Mouse (Mus musculus) neural tube, embryonic 15.5 days (tissue): Measurements from ENCODE around the gene Efl1. TPM values are rescaled to one million over a fixed set of nuclear protein-coding genes. Genes with fewer than 3 reads are reported as not detected.

Experiments used
- ATAC-seq: fragments of 200-750 bp; cut with Nextera tagmentation; 2 replicates; pipeline ENCODE4 v1.8.0; 2017; ENCODE audit warnings: mild to moderate bottlenecking, moderate TSS enrichment, moderate library complexity; ENCODE audit not compliant: low FRiP score
- H3K27ac ChIP-seq: fragments of 300-500 bp; sonication (generic); replicated peaks from 2 replicates; pipeline ENCODE4 v1.5.1; 2015; ENCODE audit warnings: mild to moderate bottlenecking, inconsistent platforms
- H3K27me3 ChIP-seq: fragments of 300-500 bp; sonication (generic); replicated peaks from 2 replicates; pipeline ENCODE4 v1.6.1; 2015; ENCODE audit warnings: inconsistent platforms
- H3K36me3 ChIP-seq: fragments of 300-500 bp; sonication (generic); 2 replicates; pipeline ENCODE4 v1.6.1; 2015; ENCODE audit warnings: inconsistent platforms
- H3K4me1 ChIP-seq: fragments of 300-500 bp; sonication (generic); 2 replicates; pipeline ENCODE4 v1.6.1; 2015; ENCODE audit warnings: inconsistent platforms
- H3K4me2 ChIP-seq: fragments of 300-500 bp; sonication (generic); 2 replicates; pipeline ENCODE4 v1.6.1; 2015; ENCODE audit warnings: inconsistent platforms, mild to moderate bottlenecking, moderate library complexity
- H3K4me3 ChIP-seq: fragments of 300-500 bp; sonication (generic); replicated peaks from 2 replicates; pipeline ENCODE4 v1.5.1; 2015; ENCODE audit warnings: mild to moderate bottlenecking, inconsistent platforms
- H3K9ac ChIP-seq: fragments of 300-500 bp; sonication (generic); replicated peaks from 2 replicates; pipeline ENCODE4 v1.6.1; 2015; ENCODE audit warnings: mild to moderate bottlenecking, inconsistent platforms
- H3K9me3 ChIP-seq: fragments of 300-500 bp; sonication (generic); replicated peaks from 2 replicates; pipeline ENCODE4 v1.6.1; 2016; ENCODE audit warnings: inconsistent platforms
- WGBS: fragments of 180-500 bp; shearing (Covaris S2); methylation state at CpG from one replicate; pipeline ENCODE4 v1.1.7; 2015; ENCODE audit warnings: mixed read lengths; 5-methylcytosine and 5-hydroxymethylcytosine counted together
- polyA plus RNA-seq: library from polyadenylated mRNA; unstranded; fragments of >200 nt; fragmentation: Nextera tagmentation; extraction: Ambion mirVana; gene quantifications from 2 replicates; pipeline ENCODE4 v1.2.1, GENCODE M21; 2015

Efl1 gene
- polyA plus RNA-seq, 1 experiment from 2014 or later: 21.1 TPM

DNA sequence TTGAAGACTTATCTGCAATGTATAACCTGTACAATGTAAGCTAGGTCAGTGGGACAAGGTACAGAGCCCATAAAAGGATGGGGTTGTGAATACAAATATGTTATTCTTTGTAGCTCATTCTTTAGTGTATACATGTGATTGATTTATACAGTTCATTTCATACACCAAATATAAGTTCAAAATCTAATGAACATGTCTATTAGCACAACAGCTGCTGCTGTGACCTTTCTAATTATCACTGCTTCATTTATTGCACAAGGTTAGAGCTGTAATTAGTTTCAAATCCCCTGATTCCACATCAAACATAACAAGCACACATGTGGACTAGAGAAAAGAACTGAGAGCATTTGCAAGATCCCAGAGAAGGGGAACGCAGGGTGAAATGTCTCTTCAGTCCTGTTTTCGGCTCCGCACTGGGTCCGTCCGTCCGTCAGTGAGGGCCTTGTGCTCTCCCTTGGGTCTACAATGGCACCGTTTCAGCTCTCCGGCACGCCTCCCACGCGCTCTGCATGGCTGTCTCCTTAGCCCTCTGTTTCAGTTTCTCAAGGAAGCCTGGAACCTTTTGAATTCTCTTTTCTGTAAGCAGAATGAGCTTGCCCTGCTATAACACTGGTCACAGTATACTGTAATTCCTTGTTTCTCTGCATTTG is 94.8 kb downstream of the Efl1 start:
- no peak overlapping the region for H3K9ac ChIP-seq
- WGBS: 37% methylated on average over 11 of the region's 11 CpGs
- peak; percentile 59; the same call in 1 of the 2 replicates for ATAC-seq

DNA sequence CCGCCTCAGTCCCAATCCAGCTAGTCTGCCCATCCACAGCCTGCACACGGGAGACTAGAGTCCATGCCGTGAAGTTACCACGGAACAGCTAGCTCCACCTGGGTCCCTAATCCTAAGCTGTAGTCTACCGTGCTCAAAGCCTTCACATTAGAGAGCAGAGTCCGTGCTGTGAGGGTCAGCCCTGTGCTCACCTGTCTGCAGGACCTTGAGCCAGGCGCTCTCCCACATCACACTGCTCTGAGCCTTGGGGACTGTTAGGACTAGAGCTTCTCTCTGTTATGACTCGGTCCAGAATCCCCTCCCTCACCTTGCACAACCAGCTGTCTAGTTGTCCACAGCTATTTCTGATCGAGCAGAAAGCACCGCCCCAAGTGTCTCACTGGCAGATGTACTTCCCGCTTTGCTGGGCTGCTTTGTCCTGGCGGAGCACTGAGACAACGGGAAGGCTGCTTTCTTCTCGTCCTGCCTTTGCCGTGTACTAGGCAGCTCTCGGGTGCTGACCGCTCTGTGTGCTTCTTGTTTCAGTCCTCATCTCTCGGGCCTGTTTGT is 95.8 kb downstream of the Efl1 start:
- no peaks in the 10 kb centered on the region for H3K36me3 ChIP-seq
- H3K4me2 ChIP-seq: peak overlapping the region; percentile 4; the same call in 1 of the 2 replicates
- H3K27me3 ChIP-seq: no peaks in the 10 kb centered on the region
- peaks cover 18% of the 10 kb centered on the region; the same call in 1 of the 2 replicates for H3K4me1 ChIP-seq
- H3K9ac ChIP-seq: no peak overlapping the region
- no peak overlapping the region for H3K4me3 ChIP-seq
- 69% methylated on average over 18 of the region's 18 CpGs for WGBS
- H3K9me3 ChIP-seq: no peaks in the 10 kb centered on the region
- 0 out of 2 replicates have a peak overlapping the region, but pooled peaks have one; percentile 28 for H3K27ac ChIP-seq
- ATAC-seq: peak; percentile 35; the same call in 1 of the 2 replicates

More for the DNA sequence above, 94.8 kb downstream of the Efl1 start:
- Histone ChIP-seq H3K4me1 (peaks cover 18% of the 10 kb centered on the region; the same call in 1 of the 2 replicates), H3K36me3 (no peaks in the 10 kb centered on the region), H3K4me2 (peak overlapping the region; percentile 26), H3K4me3 (no peak overlapping the region), H3K9me3 (no peaks in the 10 kb centered on the region), H3K27ac (peak overlapping the region; percentile 51; the same call in 1 of the 2 replicates), H3K27me3 (no peaks in the 10 kb centered on the region)

DNA sequence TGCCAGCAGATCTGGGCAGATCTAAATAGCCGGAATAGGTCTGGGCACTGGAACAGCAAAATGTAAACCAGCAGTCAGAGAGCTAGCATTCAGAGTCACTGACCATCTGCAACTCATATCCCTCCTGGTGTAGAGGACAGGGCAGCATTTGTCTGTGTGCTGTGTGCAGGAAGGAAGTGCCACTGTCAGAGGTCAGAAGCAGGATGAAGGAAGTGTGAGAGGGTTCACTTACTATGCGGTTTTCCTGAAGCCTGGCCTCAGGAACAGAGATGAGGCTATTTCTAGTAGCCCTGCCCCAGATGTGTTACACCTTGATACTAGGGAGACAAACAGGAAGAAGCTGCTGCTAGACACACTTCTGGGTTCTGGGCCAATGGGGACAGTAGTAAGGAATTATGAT is 100.4 kb downstream of the Efl1 start:
- H3K9ac ChIP-seq: no peak overlapping the region
- H3K27ac ChIP-seq: no peak overlapping the region
- peaks cover 6% of the 10 kb centered on the region; the same call in 1 of the 2 replicates for H3K36me3 ChIP-seq
- H3K4me2 ChIP-seq: no peak overlapping the region
- H3K27me3 ChIP-seq: no peaks in the 10 kb centered on the region
- H3K9me3 ChIP-seq: no peaks in the 10 kb centered on the region
- WGBS: 89% methylated on average over 2 of the region's 2 CpGs
- no peak for ATAC-seq
- H3K4me1 ChIP-seq: 0 out of 2 replicates have a peak, but pooled peaks cover 16% of the 10 kb centered on the region
- no peak overlapping the region for H3K4me3 ChIP-seq

DNA sequence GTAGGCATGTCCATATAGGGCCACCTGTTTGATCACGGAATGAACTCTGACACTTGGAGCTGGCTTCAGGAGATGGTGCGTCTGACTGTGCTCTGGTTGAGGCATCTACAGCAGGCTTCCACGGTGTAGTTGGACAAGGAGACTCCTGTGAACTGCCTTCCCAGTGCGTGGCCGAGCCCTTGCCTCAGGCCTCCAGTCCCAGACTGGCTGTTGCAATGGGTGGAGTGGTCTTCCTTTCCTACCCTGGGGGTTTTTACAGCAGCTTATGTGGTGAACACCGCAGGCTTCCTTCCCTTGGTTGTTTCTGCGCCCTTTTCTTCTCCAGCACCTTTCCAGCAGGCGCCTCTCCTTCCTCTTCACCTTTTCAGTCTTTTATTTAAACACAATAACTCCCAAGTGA is 100.8 kb downstream of the Efl1 start:
- Histone ChIP-seq H3K4me2 (no peak overlapping the region), H3K36me3 (peaks cover 6% of the 10 kb centered on the region; the same call in 1 of the 2 replicates), H3K4me3 (no peak overlapping the region), H3K9ac (no peak overlapping the region), H3K27me3 (no peaks in the 10 kb centered on the region), H3K9me3 (no peaks in the 10 kb centered on the region), H3K4me1 (0 out of 2 replicates have a peak, but pooled peaks cover 13% of the 10 kb centered on the region), H3K27ac (no peak overlapping the region)
- no peak for ATAC-seq
- WGBS: 89% methylated on average over 8 of the region's 8 CpGs

DNA sequence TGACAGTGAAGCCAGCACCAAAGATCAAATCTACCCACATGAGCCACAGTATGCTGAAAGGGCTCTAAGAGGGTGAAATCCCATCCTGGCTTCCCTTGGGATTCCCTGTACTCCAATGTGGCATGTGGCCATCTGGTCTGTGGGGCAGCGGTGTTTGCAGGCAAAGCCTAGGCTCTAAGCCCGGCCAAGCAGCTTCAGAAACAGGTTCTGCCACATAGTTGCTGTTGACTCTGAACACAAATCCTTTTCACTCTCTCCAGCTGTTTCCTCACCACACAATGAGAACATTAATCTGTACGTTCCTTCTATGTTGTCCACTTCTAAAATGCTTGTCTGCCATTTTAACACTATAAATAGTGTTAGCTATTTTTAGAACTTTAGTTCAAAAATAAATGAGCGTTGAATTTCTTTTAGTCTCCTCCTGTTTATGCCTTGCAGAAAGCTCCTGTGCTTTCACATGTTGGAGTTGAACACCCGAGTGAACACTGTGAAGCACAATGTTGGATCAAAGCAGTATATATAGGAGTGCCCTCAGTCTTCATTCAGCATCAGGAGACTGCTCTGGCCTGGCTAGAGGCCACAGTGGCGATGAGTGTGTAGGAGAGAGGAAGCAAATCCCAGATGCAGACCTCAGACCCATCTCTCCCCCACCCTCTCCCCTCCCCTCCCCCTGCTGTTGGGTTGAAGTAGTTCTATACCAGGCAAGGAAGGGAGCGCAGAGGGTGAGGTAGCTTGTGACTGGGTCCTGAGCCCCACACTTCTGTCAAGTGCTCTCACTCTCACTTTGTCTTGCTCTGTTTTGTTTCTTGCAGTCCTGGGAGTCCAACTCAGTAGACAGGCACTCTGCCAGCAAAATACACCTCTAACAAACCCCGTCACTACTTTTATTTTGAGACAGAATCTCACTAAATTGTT is 104.0 kb downstream of the Efl1 start:
- H3K4me1 ChIP-seq: 0 out of 2 replicates have a peak, but pooled peaks cover 7% of the 10 kb centered on the region
- H3K36me3 ChIP-seq: peaks cover 15% of the 10 kb centered on the region; the same call in 1 of the 2 replicates
- 0 out of 2 replicates have a peak, but pooled peaks have one; percentile 38 for ATAC-seq
- no peaks in the 10 kb centered on the region for H3K9me3 ChIP-seq
- 0 out of 2 replicates have a peak overlapping the region, but pooled peaks have one; percentile 13 for H3K27ac ChIP-seq
- 69% methylated on average over 8 of the region's 8 CpGs for WGBS
- no peak overlapping the region for H3K9ac ChIP-seq
- no peaks in the 10 kb centered on the region for H3K27me3 ChIP-seq
- H3K4me3 ChIP-seq: no peak overlapping the region
- H3K4me2 ChIP-seq: no peak overlapping the region

DNA sequence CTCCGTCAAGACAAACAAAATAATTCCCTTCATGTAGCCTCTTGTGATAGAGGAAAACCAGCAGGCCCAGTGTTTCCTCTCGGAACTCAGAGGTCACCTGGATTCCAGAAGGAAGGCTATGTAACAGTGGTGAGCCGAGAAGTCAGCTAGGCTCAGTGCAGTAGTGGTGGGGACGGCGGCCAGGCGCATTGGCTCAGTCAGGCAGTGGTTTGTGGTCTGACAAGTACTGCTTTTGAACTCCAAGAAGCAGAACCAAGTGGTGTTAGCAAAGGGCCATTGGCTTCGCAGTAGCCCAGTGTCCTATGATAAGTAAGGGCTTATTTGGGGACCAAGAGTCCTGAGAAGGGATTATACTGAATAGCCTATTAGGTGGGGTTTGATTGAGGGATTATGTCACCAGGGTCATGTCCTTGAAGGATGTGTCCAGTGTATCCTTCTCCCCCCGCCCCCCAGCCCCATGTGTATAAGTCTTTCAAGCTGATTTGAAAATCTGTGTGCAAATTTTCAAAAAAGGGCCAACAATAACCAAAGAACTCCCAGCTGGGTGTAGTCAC is 107.3 kb downstream of the Efl1 start:
- Histone ChIP-seq H3K27ac (no peak overlapping the region), H3K36me3 (peaks cover 11% of the 10 kb centered on the region; the same call in 1 of the 2 replicates), H3K9ac (no peak overlapping the region), H3K4me1 (0 out of 2 replicates have a peak, but pooled peaks cover 7% of the 10 kb centered on the region), H3K4me2 (no peak overlapping the region), H3K4me3 (no peak overlapping the region), H3K27me3 (no peaks in the 10 kb centered on the region), H3K9me3 (no peaks in the 10 kb centered on the region)
- no peak for ATAC-seq
- 94% methylated on average over 8 of the region's 8 CpGs for WGBS

DNA sequence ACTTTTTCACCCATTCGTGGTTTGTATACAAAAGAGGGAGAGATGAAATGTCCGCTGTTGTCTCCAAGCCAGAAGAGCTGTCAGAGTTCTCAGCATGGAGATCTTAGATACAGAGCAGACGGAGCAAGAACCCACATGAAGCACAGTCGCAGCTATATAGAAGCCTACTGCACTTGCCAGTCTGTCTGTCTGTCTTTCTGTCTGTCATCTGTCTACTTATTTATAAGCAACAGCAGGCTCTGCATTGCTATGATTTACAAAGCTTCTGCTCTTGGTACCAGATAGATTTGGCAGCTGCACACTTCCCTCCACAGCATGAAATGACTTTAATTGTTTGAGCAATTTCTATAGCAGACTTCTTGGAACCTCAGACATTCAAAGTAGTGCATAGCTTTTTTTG is 110.1 kb downstream of the Efl1 start:
- H3K4me1 ChIP-seq: no peaks in the 10 kb centered on the region
- ATAC-seq: no peak
- no peak overlapping the region for H3K4me2 ChIP-seq
- WGBS: 83% methylated on average over 4 of the region's 4 CpGs
- H3K27me3 ChIP-seq: no peaks in the 10 kb centered on the region
- no peak overlapping the region for H3K9ac ChIP-seq
- H3K4me3 ChIP-seq: no peak overlapping the region
- no peaks in the 10 kb centered on the region for H3K9me3 ChIP-seq
- H3K36me3 ChIP-seq: peaks cover 22% of the 10 kb centered on the region
- no peak overlapping the region for H3K27ac ChIP-seq

DNA sequence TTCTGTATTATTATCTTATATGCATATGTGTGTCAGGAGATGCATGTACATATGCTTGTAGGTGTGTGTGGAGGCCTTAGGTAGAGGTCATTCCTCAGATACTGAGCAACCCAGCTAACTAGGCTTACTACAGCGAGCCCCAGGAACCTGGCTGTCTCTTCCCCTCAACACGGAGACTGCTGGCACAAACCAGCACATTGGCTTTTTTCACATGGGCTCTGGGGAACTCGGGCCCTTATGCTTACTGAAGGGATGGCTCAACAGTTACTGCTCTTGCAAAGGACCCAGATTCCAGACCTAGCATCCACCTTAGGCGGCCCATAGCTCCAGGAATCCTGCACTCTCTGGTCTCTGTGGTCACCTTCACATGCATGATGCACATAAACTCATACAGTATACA is 110.7 kb downstream of the Efl1 start:
- H3K9ac ChIP-seq: no peak overlapping the region
- H3K36me3 ChIP-seq: peaks cover 22% of the 10 kb centered on the region
- no peaks in the 10 kb centered on the region for H3K27me3 ChIP-seq
- H3K9me3 ChIP-seq: no peaks in the 10 kb centered on the region
- 82% methylated on average over 4 of the region's 4 CpGs for WGBS
- no peaks in the 10 kb centered on the region for H3K4me1 ChIP-seq
- ATAC-seq: no peak
- no peak overlapping the region for H3K4me3 ChIP-seq
- H3K4me2 ChIP-seq: no peak overlapping the region
- no peak overlapping the region for H3K27ac ChIP-seq

DNA sequence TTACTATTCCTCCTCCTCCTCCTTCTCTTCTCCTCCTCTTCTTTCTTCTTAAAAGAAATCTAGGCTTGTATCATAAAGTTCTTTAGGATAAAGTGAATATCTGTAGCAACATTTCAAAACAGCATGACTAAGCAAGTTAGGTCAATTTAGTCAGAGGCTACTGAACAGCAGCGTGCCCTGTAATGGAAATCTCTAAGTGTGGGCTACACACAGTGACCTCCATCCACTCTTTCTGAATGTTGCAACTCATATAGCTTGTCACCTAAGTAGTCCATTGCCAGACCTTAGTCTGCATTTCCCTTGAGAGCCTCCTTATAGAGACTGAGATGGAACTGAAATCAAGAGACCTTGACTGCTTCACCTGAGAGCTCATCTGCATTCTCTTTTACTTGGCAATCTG is 116.5 kb downstream of the Efl1 start:
- no peak overlapping the region for H3K4me2 ChIP-seq
- no peak overlapping the region for H3K9ac ChIP-seq
- ATAC-seq: no peak

DNA sequence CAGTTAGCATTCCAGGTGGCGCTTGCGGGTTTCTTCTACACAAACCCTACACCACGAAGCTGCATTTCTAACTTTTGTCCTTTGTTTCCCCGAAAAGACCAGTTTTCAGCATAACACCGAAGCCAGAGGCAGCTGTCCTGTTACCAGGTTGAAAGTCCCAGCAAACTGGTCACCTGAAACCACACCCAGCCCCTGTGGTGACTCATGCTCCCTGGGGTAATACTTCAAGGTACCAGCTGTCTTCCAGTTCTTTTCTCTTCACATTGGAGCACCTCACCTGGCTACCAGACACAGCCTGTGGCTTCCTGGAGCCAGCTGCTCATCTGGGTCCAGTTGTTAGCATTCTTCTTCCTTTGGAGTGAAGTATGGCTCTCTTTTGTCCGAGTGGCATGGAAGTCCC is 118.2 kb downstream of the Efl1 start:
- Histone ChIP-seq H3K27ac (no peak overlapping the region), H3K27me3 (no peaks in the 10 kb centered on the region), H3K4me1 (peaks cover 12% of the 10 kb centered on the region), H3K9ac (no peak overlapping the region), H3K9me3 (no peaks in the 10 kb centered on the region), H3K4me2 (no peak overlapping the region), H3K4me3 (no peak overlapping the region), H3K36me3 (peaks cover 15% of the 10 kb centered on the region)
- WGBS: 89% methylated on average over 6 of the region's 6 CpGs
- no peak for ATAC-seq

More for the DNA sequence above, 116.5 kb downstream of the Efl1 start:
- peaks cover 5% of the 10 kb centered on the region for H3K4me1 ChIP-seq
- whole genome bisulfite sequencing: 95% methylated on average over 1 of the region's 1 CpGs
- no peak overlapping the region for H3K27ac ChIP-seq
- no peaks in the 10 kb centered on the region for H3K9me3 ChIP-seq
- H3K36me3 ChIP-seq: peaks cover 15% of the 10 kb centered on the region
- H3K27me3 ChIP-seq: no peaks in the 10 kb centered on the region
- no peak overlapping the region for H3K4me3 ChIP-seq

DNA sequence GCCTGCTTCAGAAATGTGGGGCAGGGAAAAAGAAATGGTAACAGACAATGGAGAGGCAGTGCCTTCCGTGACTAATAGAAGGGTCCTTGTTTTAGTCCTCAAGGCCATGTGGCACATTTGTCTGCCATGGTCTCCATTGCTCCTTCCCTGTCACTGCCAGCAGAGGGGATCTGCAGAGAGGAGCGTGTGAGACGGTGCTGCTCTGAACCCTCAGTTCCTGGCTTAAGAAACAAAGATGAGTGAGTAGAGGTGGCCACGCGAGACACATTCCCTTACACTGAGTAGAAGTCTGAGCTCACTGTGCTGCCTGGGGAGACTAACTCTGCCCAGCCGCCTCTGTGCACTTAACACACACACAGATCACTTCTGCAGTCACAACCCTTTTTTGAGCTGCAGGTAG is 121.8 kb downstream of the Efl1 start:
- no peaks in the 10 kb centered on the region for H3K9me3 ChIP-seq
- WGBS: 38% methylated on average over 6 of the region's 6 CpGs
- no peak overlapping the region for H3K4me2 ChIP-seq
- no peak overlapping the region for H3K9ac ChIP-seq
- no peak overlapping the region for H3K4me3 ChIP-seq
- 0 out of 2 replicates have a peak, but pooled peaks cover under 1% of the 10 kb centered on the region for H3K36me3 ChIP-seq
- H3K4me1 ChIP-seq: peaks cover 22% of the 10 kb centered on the region
- no peak overlapping the region for H3K27ac ChIP-seq
- no peak; the same call in 1 of the 2 replicates for ATAC-seq
- no peaks in the 10 kb centered on the region for H3K27me3 ChIP-seq
